ENCODE assay signal across 9 mouse cellular contexts in genomic region chr2:92187061-92187460, GRCm38 (mm10).
DNase-seq lines count a peak whose midpoint lies in the region; ATAC-seq and TF ChIP-seq lines count a peak whose summit lies in the region.
"Had no signal": no experiment of that assay in that cellular context is flagged by ENCODE, and none has a peak within 500 bp of the region (broad histone marks: within the 10 kb centered on the region; RNA-seq: fewer than 3 reads in every experiment).

No protein-coding gene starts in this region.

- no peak overlapping the region for H3K27ac ChIP-seq in lung, embryonic 15.5 days
- no peak overlapping the region for H3K27ac ChIP-seq in embryonic facial prominence, embryonic 13.5 days
- no peak overlapping the region for H3K27ac ChIP-seq in intestine, embryonic 14.5 days (ENCODE audit: low read depth)

- no peaks in the 10 kb centered on the region for H3K9me3 ChIP-seq in lung, embryonic 15.5 days
- H3K9me3 ChIP-seq in embryonic facial prominence, embryonic 13.5 days = no peaks in the 10 kb centered on the region
- no peaks in the 10 kb centered on the region for H3K9me3 ChIP-seq in intestine, embryonic 14.5 days (ENCODE audit: control insufficient read depth, low read length)

- TF ChIP-seq CTCF in lung, adult 2 months (IDR thresholded peaks at IDR 0.05; ENCODE audit: insufficient read depth, low read length) = no peak

- no peaks in the 10 kb centered on the region for H3K36me3 ChIP-seq in lung, embryonic 15.5 days
- no peaks in the 10 kb centered on the region for H3K36me3 ChIP-seq in embryonic facial prominence, embryonic 13.5 days
- H3K36me3 ChIP-seq in intestine, embryonic 14.5 days (ENCODE audit: control insufficient read depth, insufficient read depth, low read length) = 0 out of 2 replicates have a peak, but pooled peaks cover 3% of the 10 kb centered on the region

- TF ChIP-seq POLR2A in lung, adult 2 months (IDR thresholded peaks at IDR 0.05; ENCODE audit: borderline replicate concordance, extremely low read depth, low read depth, low read length) = no peak

- DNase-seq in lung, adult 2 months = no peak
- no peak for DNase-seq in intestine, embryonic 14.5 days (ENCODE audit: low spot score)
- DNase-seq in retina, postnatal 1 day = peak; percentile 36
- DNase-seq in adrenal gland, postnatal 25 days = no peak
- DNase-seq in layer of hippocampus, adult 11-12 months (ENCODE audit: low spot score) = no peak
- DNase-seq: adrenal gland, adult 8-10 months; heart, postnatal 10 days had no signal

- H3K4me3 ChIP-seq in lung, embryonic 15.5 days = peak overlapping the region; percentile 92; the same call in 1 of the 2 replicates
- H3K4me3 ChIP-seq in lung, adult 2 months (replicated peaks; ENCODE audit: extremely low read depth, low read depth, low read length) = no peak overlapping the region
- H3K4me3 ChIP-seq in embryonic facial prominence, embryonic 13.5 days = peak overlapping the region; percentile 75; the same call in 1 of the 2 replicates
- H3K4me3 ChIP-seq in intestine, embryonic 14.5 days (ENCODE audit: low read depth, low read length) = peak overlapping the region; percentile 91; the same call in 1 of the 2 replicates

- H3K4me1 ChIP-seq in lung, embryonic 15.5 days = peaks cover 26% of the 10 kb centered on the region
- H3K4me1 ChIP-seq in lung, adult 2 months (ENCODE audit: control insufficient read depth, insufficient read depth, low read length) = peaks cover 2% of the 10 kb centered on the region
- H3K4me1 ChIP-seq in embryonic facial prominence, embryonic 13.5 days = peaks cover 27% of the 10 kb centered on the region
- peaks cover 33% of the 10 kb centered on the region for H3K4me1 ChIP-seq in intestine, embryonic 14.5 days (replicated peaks; ENCODE audit: control insufficient read depth, insufficient read depth, low read length)

- 51% methylated on average over 6 of the region's 6 CpGs for WGBS in lung, embryonic 15.5 days
- 69% methylated on average over 6 of the region's 6 CpGs for WGBS in lung, adult 2 months
- WGBS in embryonic facial prominence, embryonic 13.5 days = 70% methylated on average over 6 of the region's 6 CpGs
- WGBS in intestine, embryonic 14.5 days = 58% methylated on average over 6 of the region's 6 CpGs

- H3K9ac ChIP-seq in lung, embryonic 15.5 days = no peak overlapping the region
- H3K9ac ChIP-seq in embryonic facial prominence, embryonic 13.5 days = no peak overlapping the region
- H3K9ac ChIP-seq in intestine, embryonic 14.5 days (ENCODE audit: low read length) = no peak overlapping the region

- peak overlapping the region; percentile 89 for H3K4me2 ChIP-seq in lung, embryonic 15.5 days
- H3K4me2 ChIP-seq in embryonic facial prominence, embryonic 13.5 days = peak overlapping the region; percentile 75
- peak overlapping the region; percentile 84 for H3K4me2 ChIP-seq in intestine, embryonic 14.5 days (ENCODE audit: low read length)

- no peak for ATAC-seq in lung, embryonic 15.5 days (ENCODE audit: borderline replicate concordance, extremely low read depth, low FRiP score, low TSS enrichment)
- ATAC-seq in embryonic facial prominence, embryonic 13.5 days (ENCODE audit: insufficient number of reproducible peaks, insufficient read depth, low FRiP score, low TSS enrichment, low read depth) = no peak
- no peak for ATAC-seq in intestine, embryonic 14.5 days (replicated peaks; ENCODE audit: low FRiP score, low TSS enrichment, low read depth)

- no peaks in the 10 kb centered on the region for H3K27me3 ChIP-seq in lung, embryonic 15.5 days
- H3K27me3 ChIP-seq in embryonic facial prominence, embryonic 13.5 days = no peaks in the 10 kb centered on the region
- H3K27me3 ChIP-seq in intestine, embryonic 14.5 days (replicated peaks; ENCODE audit: control insufficient read depth, insufficient read depth, low read length) = no peaks in the 10 kb centered on the region
